Mouse (Mus musculus): Measurements from ENCODE around the gene Rab3gap1.

DNA sequence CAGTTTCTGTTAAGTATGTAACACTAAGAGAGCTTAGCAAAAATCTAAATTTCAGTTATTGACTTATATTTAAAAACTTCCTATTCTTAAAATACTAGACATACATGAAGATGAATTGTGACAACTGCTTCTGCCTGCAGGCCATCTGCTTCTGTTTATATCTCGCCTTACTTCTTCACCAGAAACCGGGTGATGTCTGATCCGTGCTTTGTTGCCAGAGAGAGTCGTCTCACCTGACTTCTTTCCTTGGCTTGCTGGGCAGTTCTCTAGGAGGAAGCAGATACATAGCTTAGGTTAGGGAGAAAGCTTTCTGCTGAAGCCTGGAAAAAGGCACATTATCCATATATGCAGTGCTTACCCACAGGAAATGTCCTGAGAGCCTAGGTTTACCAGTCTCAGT lies 86.2 kb downstream of the Rab3gap1 start:
- TF ChIP-seq HCFC1 (IDR thresholded peaks at IDR 0.05; ENCODE audit: low read depth, low read length): no peak
- TF ChIP-seq GABPA (IDR thresholded peaks at IDR 0.05; ENCODE audit: insufficient replicate concordance, low read depth, low read length): no peak
- TF ChIP-seq CTCF (conservative IDR thresholded peaks at IDR 0.05 in 1 of 2, IDR thresholded peaks at IDR 0.05 in 1 of 2; ENCODE audit: low read depth in 2 of 2, low read length in 2 of 2): no peak
- TF ChIP-seq MAX (IDR thresholded peaks at IDR 0.05; ENCODE audit: low read length): no peak
